Mouse (Mus musculus): ENCODE results near the gene Foxp1. TPM values are rescaled to one million over a fixed set of nuclear protein-coding genes. Genes with fewer than 3 reads are reported as not detected.

The Foxp1 gene
- polyA plus RNA-seq, 1 experiment from 2014 or later = 110 TPM

- 80% methylated on average over 11 of the region's 11 CpGs for WGBS (ENCODE audit: insufficient replicate concordance)
- Histone ChIP-seq H3K4me2 (no peak overlapping the region), H3K27me3 (ENCODE audit: control insufficient read depth, insufficient read depth, low read length) (no peaks in the 10 kb centered on the region), H3K9ac (ENCODE audit: low read depth, low read length) (no peak overlapping the region), H3K27ac (ENCODE audit: low read depth, low read length) (no peak overlapping the region), H3K9me3 (replicated peaks; ENCODE audit: control insufficient read depth, low read length) (no peaks in the 10 kb centered on the region), H3K4me1 (ENCODE audit: control insufficient read depth, insufficient read depth, low read length) (peaks cover 21% of the 10 kb centered on the region), H3K36me3 (ENCODE audit: control insufficient read depth, insufficient read depth, low read length) (peaks cover 8% of the 10 kb centered on the region; the same call in 1 of the 2 replicates), H3K4me3 (ENCODE audit: low read depth, low read length) (no peak overlapping the region)
- no peak for ATAC-seq (replicated peaks; ENCODE audit: insufficient number of reproducible peaks, low FRiP score, low TSS enrichment)
Measured at GRCm38 (mm10) chr6:98947486-98948152, 574.9 kb downstream of the Foxp1 start.

- Histone ChIP-seq H3K9me3 (replicated peaks; ENCODE audit: control insufficient read depth, low read length) (no peaks in the 10 kb centered on the region), H3K36me3 (ENCODE audit: control insufficient read depth, insufficient read depth, low read length) (peaks cover 9% of the 10 kb centered on the region; the same call in 1 of the 2 replicates), H3K9ac (ENCODE audit: low read depth, low read length) (no peak overlapping the region), H3K27ac (ENCODE audit: low read depth, low read length) (no peak overlapping the region), H3K4me1 (ENCODE audit: control insufficient read depth, insufficient read depth, low read length) (peaks cover 21% of the 10 kb centered on the region), H3K4me3 (ENCODE audit: low read depth, low read length) (no peak overlapping the region), H3K4me2 (no peak overlapping the region), H3K27me3 (ENCODE audit: control insufficient read depth, insufficient read depth, low read length) (no peaks in the 10 kb centered on the region)
- WGBS (ENCODE audit: insufficient replicate concordance) = 80% methylated on average over 4 of the region's 4 CpGs
- ATAC-seq (replicated peaks; ENCODE audit: insufficient number of reproducible peaks, low FRiP score, low TSS enrichment) = no peak
Measured at GRCm38 (mm10) chr6:98946731-98947130, 575.8 kb downstream of the Foxp1 start.

GRCm38 (mm10) chr6:98945496-98946412, 576.8 kb downstream of the Foxp1 start:
- Histone ChIP-seq H3K9ac (ENCODE audit: low read depth, low read length) (no peak overlapping the region), H3K9me3 (replicated peaks; ENCODE audit: control insufficient read depth, low read length) (no peaks in the 10 kb centered on the region), H3K27me3 (ENCODE audit: control insufficient read depth, insufficient read depth, low read length) (no peaks in the 10 kb centered on the region), H3K36me3 (ENCODE audit: control insufficient read depth, insufficient read depth, low read length) (peaks cover 15% of the 10 kb centered on the region), H3K27ac (ENCODE audit: low read depth, low read length) (no peak overlapping the region), H3K4me1 (ENCODE audit: control insufficient read depth, insufficient read depth, low read length) (peaks cover 18% of the 10 kb centered on the region), H3K4me3 (ENCODE audit: low read depth, low read length) (no peak overlapping the region), H3K4me2 (no peak overlapping the region)
- 75% methylated on average over 21 of the region's 21 CpGs for WGBS (ENCODE audit: insufficient replicate concordance)
- ATAC-seq (replicated peaks; ENCODE audit: insufficient number of reproducible peaks, low FRiP score, low TSS enrichment) = no peak

- peaks cover 19% of the 10 kb centered on the region for H3K36me3 ChIP-seq (ENCODE audit: control insufficient read depth, insufficient read depth, low read length)
- 86% methylated on average over 8 of the region's 8 CpGs for WGBS (ENCODE audit: insufficient replicate concordance)
Measured at GRCm38 (mm10) chr6:98938348-98938747, 584.2 kb downstream of the Foxp1 start.

GRCm38 (mm10) chr6:98937513-98937912, 585.0 kb downstream of the Foxp1 start:
- Histone ChIP-seq H3K27ac (ENCODE audit: low read depth, low read length) (no peak overlapping the region), H3K4me2 (no peak overlapping the region), H3K4me3 (ENCODE audit: low read depth, low read length) (no peak overlapping the region), H3K4me1 (ENCODE audit: control insufficient read depth, insufficient read depth, low read length) (no peaks in the 10 kb centered on the region), H3K9ac (ENCODE audit: low read depth, low read length) (no peak overlapping the region), H3K9me3 (replicated peaks; ENCODE audit: control insufficient read depth, low read length) (no peaks in the 10 kb centered on the region), H3K36me3 (ENCODE audit: control insufficient read depth, insufficient read depth, low read length) (peaks cover 16% of the 10 kb centered on the region), H3K27me3 (ENCODE audit: control insufficient read depth, insufficient read depth, low read length) (no peaks in the 10 kb centered on the region)
- WGBS (ENCODE audit: insufficient replicate concordance) = 86% methylated on average over 11 of the region's 11 CpGs
- ATAC-seq (replicated peaks; ENCODE audit: insufficient number of reproducible peaks, low FRiP score, low TSS enrichment) = no peak

More at GRCm38 (mm10) chr6:98938348-98938747, 584.2 kb downstream of the Foxp1 start:
- no peak overlapping the region for H3K9ac ChIP-seq (ENCODE audit: low read depth, low read length)
- H3K27ac ChIP-seq (ENCODE audit: low read depth, low read length) = no peak overlapping the region
- no peaks in the 10 kb centered on the region for H3K27me3 ChIP-seq (ENCODE audit: control insufficient read depth, insufficient read depth, low read length)
- no peaks in the 10 kb centered on the region for H3K4me1 ChIP-seq (ENCODE audit: control insufficient read depth, insufficient read depth, low read length)
- no peaks in the 10 kb centered on the region for H3K9me3 ChIP-seq (replicated peaks; ENCODE audit: control insufficient read depth, low read length)
- ATAC-seq (replicated peaks; ENCODE audit: insufficient number of reproducible peaks, low FRiP score, low TSS enrichment) = no peak
- no peak overlapping the region for H3K4me3 ChIP-seq (ENCODE audit: low read depth, low read length)
- no peak overlapping the region for H3K4me2 ChIP-seq

GRCm38 (mm10) chr6:98936377-98936776, 586.1 kb downstream of the Foxp1 start:
- Histone ChIP-seq H3K27ac (ENCODE audit: low read depth, low read length) (no peak overlapping the region), H3K4me1 (ENCODE audit: control insufficient read depth, insufficient read depth, low read length) (no peaks in the 10 kb centered on the region), H3K9me3 (replicated peaks; ENCODE audit: control insufficient read depth, low read length) (no peaks in the 10 kb centered on the region), H3K4me2 (no peak overlapping the region), H3K27me3 (ENCODE audit: control insufficient read depth, insufficient read depth, low read length) (no peaks in the 10 kb centered on the region), H3K4me3 (ENCODE audit: low read depth, low read length) (no peak overlapping the region), H3K9ac (ENCODE audit: low read depth, low read length) (no peak overlapping the region), H3K36me3 (ENCODE audit: control insufficient read depth, insufficient read depth, low read length) (peaks cover 11% of the 10 kb centered on the region)
- no peak for ATAC-seq (replicated peaks; ENCODE audit: insufficient number of reproducible peaks, low FRiP score, low TSS enrichment)
- WGBS (ENCODE audit: insufficient replicate concordance) = 83% methylated on average over 3 of the region's 3 CpGs

GRCm38 (mm10) chr6:98935169-98935568, 587.4 kb downstream of the Foxp1 start:
- ATAC-seq (replicated peaks; ENCODE audit: insufficient number of reproducible peaks, low FRiP score, low TSS enrichment) = no peak
- WGBS (ENCODE audit: insufficient replicate concordance) = 92% methylated on average over 8 of the region's 8 CpGs

GRCm38 (mm10) chr6:98934381-98934780, 588.1 kb downstream of the Foxp1 start:
- Histone ChIP-seq H3K9me3 (replicated peaks; ENCODE audit: control insufficient read depth, low read length) (no peaks in the 10 kb centered on the region), H3K27ac (ENCODE audit: low read depth, low read length) (no peak overlapping the region), H3K36me3 (ENCODE audit: control insufficient read depth, insufficient read depth, low read length) (peaks cover 9% of the 10 kb centered on the region), H3K4me2 (no peak overlapping the region), H3K4me1 (ENCODE audit: control insufficient read depth, insufficient read depth, low read length) (no peaks in the 10 kb centered on the region), H3K4me3 (ENCODE audit: low read depth, low read length) (no peak overlapping the region), H3K27me3 (ENCODE audit: control insufficient read depth, insufficient read depth, low read length) (no peaks in the 10 kb centered on the region), H3K9ac (ENCODE audit: low read depth, low read length) (no peak overlapping the region)
- no peak for ATAC-seq (replicated peaks; ENCODE audit: insufficient number of reproducible peaks, low FRiP score, low TSS enrichment)
- 82% methylated on average over 10 of the region's 10 CpGs for WGBS (ENCODE audit: insufficient replicate concordance)

More at GRCm38 (mm10) chr6:98935169-98935568, 587.4 kb downstream of the Foxp1 start:
- Histone ChIP-seq H3K4me3 (ENCODE audit: low read depth, low read length) (no peak overlapping the region), H3K9me3 (replicated peaks; ENCODE audit: control insufficient read depth, low read length) (no peaks in the 10 kb centered on the region), H3K36me3 (ENCODE audit: control insufficient read depth, insufficient read depth, low read length) (peaks cover 9% of the 10 kb centered on the region), H3K27me3 (ENCODE audit: control insufficient read depth, insufficient read depth, low read length) (no peaks in the 10 kb centered on the region), H3K4me2 (no peak overlapping the region), H3K27ac (ENCODE audit: low read depth, low read length) (no peak overlapping the region), H3K4me1 (ENCODE audit: control insufficient read depth, insufficient read depth, low read length) (no peaks in the 10 kb centered on the region), H3K9ac (ENCODE audit: low read depth, low read length) (no peak overlapping the region)
